Mouse (Mus musculus): ENCODE measurements around the gene Cntd1.
"Not testable (repeated sequence)": the region's sequence is repeated elsewhere in the genome, so short reads cannot be mapped to it uniquely, and the experiment has no call there.

Cntd1 gene

GRCm38 (mm10) chr11:101328941-101329635 lies 50.3 kb downstream of the Cntd1 start:
- DNase-seq (ENCODE audit: low read depth in 2 of 2, low spot score in 2 of 2) = no peak

GRCm38 (mm10) chr11:101330371-101330924 lies 51.6 kb downstream of the Cntd1 start, which contains the start of gene Aoc3:
TSS of gene Aoc3 (plus strand) at chr11:101330605.
- DNase-seq (ENCODE audit: low read depth in 2 of 2, low spot score in 2 of 2) = no peak

- not testable (repeated sequence) for DNase-seq (ENCODE audit: low read depth in 2 of 2, low spot score in 2 of 2)
Observed at GRCm38 (mm10) chr11:101330961-101331360, 52.1 kb downstream of the Cntd1 start.

- DNase-seq (ENCODE audit: low read depth in 2 of 2, low spot score in 2 of 2) = no peak
Observed at GRCm38 (mm10) chr11:101332537-101332936, 53.7 kb downstream of the Cntd1 start.

- no peak for DNase-seq (ENCODE audit: low read depth in 2 of 2, low spot score in 2 of 2)
Observed at GRCm38 (mm10) chr11:101334023-101334422, 55.2 kb downstream of the Cntd1 start.

GRCm38 (mm10) chr11:101334516-101334915 lies 55.7 kb downstream of the Cntd1 start:
- no peak for DNase-seq (ENCODE audit: low read depth in 2 of 2, low spot score in 2 of 2)

GRCm38 (mm10) chr11:101335685-101336084 lies 56.9 kb downstream of the Cntd1 start:
- DNase-seq (ENCODE audit: low read depth in 2 of 2, low spot score in 2 of 2) = no peak

GRCm38 (mm10) chr11:101338123-101338760 lies 59.4 kb downstream of the Cntd1 start:
- DNase-seq (ENCODE audit: low read depth in 2 of 2, low spot score in 2 of 2) = no peak
